In genomic region chr11:22002062-22002782, GRCm38 (mm10) we compare ENCODE assay signal across 7 mouse cellular contexts. TPM values are rescaled to one million over a fixed set of nuclear protein-coding genes. Genes with fewer than 3 reads are reported as not detected.
DNase-seq lines count a peak whose midpoint lies in the region; ATAC-seq lines count a peak whose summit lies in the region.

No protein-coding gene starts in this region.

- H3K4me3 ChIP-seq in embryonic facial prominence, embryonic 11.5 days (ENCODE audit: low read depth, low read length) = peak overlapping the region; percentile 59
- peak overlapping the region; percentile 52 for H3K4me3 ChIP-seq in liver, embryonic 15.5 days (replicated peaks)
- peak overlapping the region; percentile 53 for H3K4me3 ChIP-seq in stomach, embryonic 16.5 days (replicated peaks; ENCODE audit: low read length)

- peak; percentile 21 for DNase-seq in ovary, postnatal 10 days (ENCODE audit: low spot score)
- no peak for DNase-seq in ovary, postnatal 14 days (ENCODE audit: low spot score)
- DNase-seq in embryonic facial prominence, embryonic 11.5 days (ENCODE audit: low spot score) = no peak
- DNase-seq in heart, postnatal 10 days = peak; percentile 56 to 57
- DNase-seq in c-Kit-positive CD71-positive TER-119-positive erythroid progenitor cells, embryonic 14.5 days (ENCODE audit: low spot score) = no peak

- peaks cover 2% of the 10 kb centered on the region for H3K4me1 ChIP-seq in embryonic facial prominence, embryonic 11.5 days (ENCODE audit: control insufficient read depth, insufficient read depth, low read length)
- peaks cover 29% of the 10 kb centered on the region for H3K4me1 ChIP-seq in liver, embryonic 15.5 days (replicated peaks)
- peaks cover 23% of the 10 kb centered on the region; the same call in 1 of the 2 replicates for H3K4me1 ChIP-seq in stomach, embryonic 16.5 days (ENCODE audit: control insufficient read depth, insufficient read depth, low read length)

- intact Hi-C loops in heart, postnatal 10 days (cut with DNase I) = no loop called here

- H3K27me3 ChIP-seq in embryonic facial prominence, embryonic 11.5 days (ENCODE audit: control insufficient read depth, insufficient read depth, low read length) = peaks cover 64% of the 10 kb centered on the region
- peaks cover 100% of the 10 kb centered on the region for H3K27me3 ChIP-seq in liver, embryonic 15.5 days
- H3K27me3 ChIP-seq in stomach, embryonic 16.5 days (ENCODE audit: control insufficient read depth, insufficient read depth, low read length) = peaks cover 82% of the 10 kb centered on the region

- H3K9ac ChIP-seq in embryonic facial prominence, embryonic 11.5 days (replicated peaks; ENCODE audit: low read length) = peak overlapping the region; percentile 60
- H3K9ac ChIP-seq in liver, embryonic 15.5 days = no peak overlapping the region
- peak overlapping the region; percentile 66 for H3K9ac ChIP-seq in stomach, embryonic 16.5 days (ENCODE audit: low read length)

- H3K9me3 ChIP-seq in embryonic facial prominence, embryonic 11.5 days (replicated peaks; ENCODE audit: control insufficient read depth, low read length) = no peaks in the 10 kb centered on the region
- no peaks in the 10 kb centered on the region for H3K9me3 ChIP-seq in liver, embryonic 15.5 days (replicated peaks)
- H3K9me3 ChIP-seq in stomach, embryonic 16.5 days (replicated peaks; ENCODE audit: control insufficient read depth, low read length) = no peaks in the 10 kb centered on the region

- peak overlapping the region; percentile 92 for H3K4me2 ChIP-seq in embryonic facial prominence, embryonic 11.5 days (ENCODE audit: low read depth, low read length)
- H3K4me2 ChIP-seq in liver, embryonic 15.5 days = peak overlapping the region; percentile 72
- H3K4me2 ChIP-seq in stomach, embryonic 16.5 days (ENCODE audit: low read depth, low read length) = peak overlapping the region; percentile 81

- H3K27ac ChIP-seq in embryonic facial prominence, embryonic 11.5 days (replicated peaks; ENCODE audit: low read depth, low read length) = peak overlapping the region; percentile 56
- H3K27ac ChIP-seq in liver, embryonic 15.5 days (replicated peaks) = no peak overlapping the region
- no peak overlapping the region for H3K27ac ChIP-seq in stomach, embryonic 16.5 days (ENCODE audit: low read length)

- H3K36me3 ChIP-seq in embryonic facial prominence, embryonic 11.5 days (replicated peaks; ENCODE audit: control insufficient read depth, insufficient read depth, low read depth, low read length) = no peaks in the 10 kb centered on the region
- H3K36me3 ChIP-seq in liver, embryonic 15.5 days (replicated peaks) = no peaks in the 10 kb centered on the region
- no peaks in the 10 kb centered on the region for H3K36me3 ChIP-seq in stomach, embryonic 16.5 days (ENCODE audit: control insufficient read depth, insufficient read depth, low read length)

- 0% methylated on average over 34 of the region's 34 CpGs for WGBS in embryonic facial prominence, embryonic 11.5 days
- WGBS in liver, embryonic 15.5 days (ENCODE audit: insufficient replicate concordance) = under 1% methylated on average over 34 of the region's 34 CpGs
- under 1% methylated on average over 34 of the region's 34 CpGs for WGBS in stomach, embryonic 16.5 days

- ATAC-seq in embryonic facial prominence, embryonic 11.5 days (replicated peaks; ENCODE audit: insufficient number of reproducible peaks, low FRiP score, low TSS enrichment, low read depth) = no peak
- ATAC-seq in liver, embryonic 15.5 days (ENCODE audit: insufficient read depth) = 0 out of 2 replicates have a peak, but pooled peaks have one; percentile 4
- no peak for ATAC-seq in stomach, embryonic 16.5 days (ENCODE audit: insufficient read depth, low FRiP score)

RNA-seq across cellular contexts. Expression of gene Otx1, which starts 0.5 kb away (rescaled TPM):
- polyA plus RNA-seq in embryonic facial prominence, embryonic 11.5 days (2014; fragmentation: Nextera tagmentation; extraction: Ambion mirVana) = 5.9 and 9.4 TPM in 2 replicates
- total RNA-seq in heart, postnatal 10 days (2021) = not detected
- polyA plus RNA-seq in liver, embryonic 15.5 days (2015; fragmentation: Nextera tagmentation; extraction: Ambion mirVana) = not detected in 2 replicates
- 0.09 TPM in 1 of 2 replicates, not detected in the other for polyA plus RNA-seq in stomach, embryonic 16.5 days (2015; fragmentation: Nextera tagmentation; extraction: Ambion mirVana)

Comparison
In these comparisons a context has a peak if more than half of its experiments do, and no peak if none do; other contexts are left out.
1. DNase-seq: peak in ovary, postnatal 10 days (single experiment) and heart, postnatal 10 days (2 of 2); none in ovary, postnatal 14 days (single experiment), embryonic facial prominence, embryonic 11.5 days (single experiment) and c-Kit-positive CD71-positive TER-119-positive erythroid progenitor cells, embryonic 14.5 days (single experiment).
2. Peak in every context shown above with its lines, with median percentiles within 50 percentile points of each other: H3K4me2 ChIP-seq and H3K4me3 ChIP-seq.